Mouse (Mus musculus) thymus, postnatal 14 days (tissue): ENCODE data around the gene Col6a5.
"Not testable (repeated sequence)": the region's sequence is repeated elsewhere in the genome, so short reads cannot be mapped to it uniquely, and the experiment has no call there.

Source experiments
- DNase-seq: peaks from one replicate; pipeline ENCODE4 v3.0.0; 2021

Col6a5 gene

GRCm38 (mm10) chr9:105907411-105907810 is 53.0 kb downstream of the Col6a5 start:
- DNase-seq = no peak

- DNase-seq = no peak
These were observed 72.9 kb downstream of the Col6a5 start for GRCm38 (mm10) chr9:105887521-105887920.

- no peak for DNase-seq
These were observed 75.6 kb downstream of the Col6a5 start for GRCm38 (mm10) chr9:105884656-105885430.

- DNase-seq = no peak
These were observed 79.7 kb downstream of the Col6a5 start for GRCm38 (mm10) chr9:105880743-105881142.

- DNase-seq = no peak
These were observed 81.9 kb downstream of the Col6a5 start for GRCm38 (mm10) chr9:105878365-105879108.

GRCm38 (mm10) chr9:105876124-105876523 is 84.3 kb downstream of the Col6a5 start:
- DNase-seq = no peak

- DNase-seq = no peak
These were observed 88.8 kb downstream of the Col6a5 start for GRCm38 (mm10) chr9:105871643-105872042.

GRCm38 (mm10) chr9:105857773-105858172 is 102.7 kb downstream of the Col6a5 start:
- DNase-seq = peak; percentile 38

GRCm38 (mm10) chr9:105852778-105853065 is 107.7 kb downstream of the Col6a5 start:
- no peak for DNase-seq

GRCm38 (mm10) chr9:105852015-105852777 is 108.2 kb downstream of the Col6a5 start:
- DNase-seq = no peak

GRCm38 (mm10) chr9:105851011-105851410 is 109.4 kb downstream of the Col6a5 start:
- DNase-seq = no peak

- DNase-seq = no peak
These were observed 112.0 kb downstream of the Col6a5 start for GRCm38 (mm10) chr9:105848396-105848795.

- no peak for DNase-seq
These were observed 113.2 kb downstream of the Col6a5 start for GRCm38 (mm10) chr9:105847261-105847660.

GRCm38 (mm10) chr9:105841386-105841785 is 119.1 kb downstream of the Col6a5 start:
- not testable (repeated sequence) for DNase-seq

- DNase-seq = no peak
These were observed 121.3 kb downstream of the Col6a5 start for GRCm38 (mm10) chr9:105839147-105839515.

GRCm38 (mm10) chr9:105838396-105839146 is 121.9 kb downstream of the Col6a5 start:
- no peak for DNase-seq

GRCm38 (mm10) chr9:105835587-105835986 is 124.9 kb downstream of the Col6a5 start:
- no peak for DNase-seq

GRCm38 (mm10) chr9:105834799-105835198 is 125.6 kb downstream of the Col6a5 start:
- no peak for DNase-seq

GRCm38 (mm10) chr9:105831291-105831690 is 129.2 kb downstream of the Col6a5 start:
- no peak for DNase-seq

- no peak for DNase-seq
These were observed 132.6 kb downstream of the Col6a5 start, which contains the start of gene Col6a6 for GRCm38 (mm10) chr9:105827791-105828385. Gene Col6a6 (minus strand): TSS chr9:105828160.

- no peak for DNase-seq
These were observed 133.3 kb downstream of the Col6a5 start for GRCm38 (mm10) chr9:105827076-105827647.

GRCm38 (mm10) chr9:105820711-105821110 is 139.7 kb downstream of the Col6a5 start:
- no peak for DNase-seq
